Mouse (Mus musculus): ENCODE data around the gene Iqschfp.

The Iqschfp gene

GRCm38 (mm10) chr3:68596938-68597337 is 704.9 kb downstream of the Iqschfp start:
- DNase-seq (ENCODE audit: low spot score): no peak

GRCm38 (mm10) chr3:68602891-68603290 is 710.9 kb downstream of the Iqschfp start:
- no peak for DNase-seq (ENCODE audit: low spot score)

DNA sequence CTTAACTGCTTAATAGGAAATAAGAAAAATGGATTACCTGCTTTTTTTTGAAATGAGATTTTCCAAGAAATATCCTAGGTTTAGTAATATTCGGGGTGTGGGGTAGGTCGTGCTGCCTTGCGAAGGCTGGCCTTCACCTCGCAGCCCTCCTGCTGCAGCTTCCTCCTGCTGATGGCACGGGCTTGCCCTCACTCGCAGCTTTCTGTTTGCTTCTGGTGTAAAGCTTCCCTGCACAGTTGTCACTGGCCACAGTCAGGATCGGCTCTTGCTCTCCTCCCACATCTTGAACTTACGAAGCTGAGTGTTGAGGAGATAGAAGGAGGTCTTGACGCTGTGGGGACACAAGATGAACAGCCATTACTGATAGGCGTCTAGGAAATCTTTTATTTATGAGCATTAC is 712.4 kb downstream of the Iqschfp start:
- DNase-seq (ENCODE audit: low spot score): no peak

DNA sequence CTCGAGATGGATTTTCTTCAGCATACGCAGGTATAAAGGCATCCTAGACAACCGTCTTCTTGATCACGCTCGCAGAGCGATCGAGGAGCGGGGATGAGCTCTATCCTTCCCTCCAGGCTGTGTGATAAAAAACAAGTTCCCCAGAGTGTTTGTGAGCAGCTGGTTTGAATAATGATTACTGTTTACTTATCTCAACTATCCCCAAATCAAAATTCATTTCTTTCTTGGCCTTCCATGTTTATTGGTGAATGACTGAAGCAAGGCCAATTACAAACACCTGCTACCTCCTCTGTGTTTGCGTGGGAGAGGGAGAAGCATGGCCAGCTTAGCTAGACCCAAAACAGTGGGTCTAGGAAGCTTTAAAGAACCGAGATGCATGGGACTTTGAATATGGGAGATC is 712.9 kb downstream of the Iqschfp start:
- no peak for DNase-seq (ENCODE audit: low spot score)

- no peak for DNase-seq (ENCODE audit: low spot score)
These were observed 714.0 kb downstream of the Iqschfp start for GRCm38 (mm10) chr3:68605942-68606603.

GRCm38 (mm10) chr3:68606730-68607129 is 714.7 kb downstream of the Iqschfp start:
- no peak for DNase-seq (ENCODE audit: low spot score)

DNA sequence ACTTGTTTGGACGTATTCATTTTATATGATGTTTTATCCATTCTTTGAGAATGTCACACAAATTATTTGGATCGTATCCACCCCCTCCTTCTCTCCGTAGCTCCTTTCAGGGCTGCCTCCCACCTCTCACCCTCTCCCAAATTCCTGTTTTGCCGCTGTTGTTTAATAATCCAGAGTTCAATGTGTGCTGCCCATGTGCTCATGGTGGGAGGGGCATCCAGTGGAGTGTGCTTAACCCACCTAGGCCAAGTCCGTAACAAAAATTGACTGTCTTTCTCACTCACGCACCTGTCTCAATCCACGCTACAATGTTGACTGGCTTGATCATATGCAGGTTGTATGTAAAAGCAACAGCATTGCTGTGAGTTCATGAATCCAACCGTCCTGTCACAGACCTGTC is 715.3 kb downstream of the Iqschfp start:
- no peak for DNase-seq (ENCODE audit: low spot score)

DNA sequence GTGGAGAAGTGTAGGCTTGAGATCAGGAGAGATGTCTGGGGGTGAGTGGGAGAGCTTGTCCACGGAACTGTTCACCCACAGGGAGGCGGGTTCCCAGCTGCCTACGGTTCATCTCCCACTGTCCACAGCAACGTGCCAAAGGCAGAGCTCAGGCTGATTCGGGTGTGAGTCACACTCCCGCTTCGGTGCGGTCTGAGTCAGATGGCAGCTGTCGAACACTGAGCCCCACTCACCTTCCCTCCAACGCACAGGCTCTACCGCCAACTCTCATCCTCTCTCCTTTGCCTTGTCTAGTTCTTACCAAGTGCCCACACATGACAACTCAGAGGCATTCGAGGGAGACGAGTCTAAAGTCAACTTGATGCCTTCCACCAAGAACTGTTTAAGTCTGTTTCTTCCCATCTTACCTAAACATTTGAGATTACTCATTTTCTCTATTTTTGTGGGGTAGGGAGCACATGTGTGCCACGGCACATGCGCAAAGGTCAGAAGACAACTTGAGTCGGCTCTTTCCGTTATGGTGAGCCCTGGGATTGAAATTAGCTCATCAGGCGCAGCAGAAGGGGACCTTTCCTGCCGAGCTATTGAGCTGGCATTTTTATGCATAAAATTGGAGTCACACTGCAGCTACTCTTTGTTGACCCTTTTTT is 716.9 kb downstream of the Iqschfp start:
- no peak for DNase-seq (ENCODE audit: low spot score)

- no peak for DNase-seq (ENCODE audit: low spot score)
These were observed 718.0 kb downstream of the Iqschfp start for GRCm38 (mm10) chr3:68610011-68610410.

GRCm38 (mm10) chr3:68610598-68611261 is 718.7 kb downstream of the Iqschfp start:
- DNase-seq (ENCODE audit: low spot score): no peak

- DNase-seq (ENCODE audit: low spot score): no peak
These were observed 723.2 kb downstream of the Iqschfp start for GRCm38 (mm10) chr3:68615042-68615810.

GRCm38 (mm10) chr3:68616363-68616762 is 724.3 kb downstream of the Iqschfp start:
- DNase-seq (ENCODE audit: low spot score): no peak

- no peak for DNase-seq (ENCODE audit: low spot score)
These were observed 725.7 kb downstream of the Iqschfp start for GRCm38 (mm10) chr3:68617708-68618107.

- no peak for DNase-seq (ENCODE audit: low spot score)
These were observed 727.1 kb downstream of the Iqschfp start for GRCm38 (mm10) chr3:68619097-68619496.

DNA sequence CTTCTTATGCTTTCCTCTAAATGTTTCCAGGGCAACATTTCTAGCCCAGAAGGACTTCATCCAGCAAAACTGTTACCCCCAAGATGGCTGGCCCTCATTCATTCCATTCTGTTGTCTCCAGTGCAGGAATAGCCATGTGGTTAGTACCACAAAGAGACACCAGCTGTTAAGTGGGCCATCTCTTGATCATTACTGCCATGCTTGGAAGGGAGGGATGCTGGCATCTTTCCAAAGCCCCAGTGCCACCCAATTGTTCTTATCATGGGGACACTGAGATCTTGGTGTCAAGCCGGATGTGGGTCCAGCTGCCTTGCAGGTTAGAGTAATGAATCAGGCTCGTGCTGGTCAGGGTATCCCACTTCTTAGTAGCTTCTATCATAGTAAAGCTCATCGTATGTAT is 729.9 kb downstream of the Iqschfp start:
- DNase-seq (ENCODE audit: low spot score): no peak

- no peak for DNase-seq (ENCODE audit: low spot score)
These were observed 731.0 kb downstream of the Iqschfp start for GRCm38 (mm10) chr3:68623036-68623435.

- DNase-seq (ENCODE audit: low spot score): no peak
These were observed 732.4 kb downstream of the Iqschfp start for GRCm38 (mm10) chr3:68624471-68624870.

GRCm38 (mm10) chr3:68630261-68630660 is 738.2 kb downstream of the Iqschfp start:
- no peak for DNase-seq (ENCODE audit: low spot score)

GRCm38 (mm10) chr3:68630821-68631220 is 738.8 kb downstream of the Iqschfp start:
- DNase-seq (ENCODE audit: low spot score): no peak

- no peak for DNase-seq (ENCODE audit: low spot score)
These were observed 740.7 kb downstream of the Iqschfp start for GRCm38 (mm10) chr3:68632714-68633113.

DNA sequence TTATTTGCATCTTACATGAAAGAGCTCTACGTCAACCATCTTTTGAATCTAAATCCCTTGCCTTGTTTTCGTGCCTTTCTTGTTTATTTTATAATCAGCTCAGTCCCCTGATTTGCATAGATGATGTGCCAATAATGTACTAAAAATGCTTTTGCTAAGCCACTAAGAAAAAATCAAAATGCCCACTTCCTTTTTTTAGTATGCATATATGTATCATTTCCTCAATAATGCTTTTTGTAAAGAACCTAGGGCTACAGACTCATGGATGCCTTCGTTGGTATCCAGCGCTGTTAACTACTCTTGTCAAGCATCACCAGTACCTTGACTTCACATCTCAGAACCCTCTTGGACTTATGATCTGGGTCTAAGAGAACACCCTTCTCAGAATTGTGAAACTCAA is 741.5 kb downstream of the Iqschfp start:
- no peak for DNase-seq (ENCODE audit: low spot score)

- no peak for DNase-seq (ENCODE audit: low spot score)
These were observed 745.9 kb downstream of the Iqschfp start for GRCm38 (mm10) chr3:68637960-68638359.

DNA sequence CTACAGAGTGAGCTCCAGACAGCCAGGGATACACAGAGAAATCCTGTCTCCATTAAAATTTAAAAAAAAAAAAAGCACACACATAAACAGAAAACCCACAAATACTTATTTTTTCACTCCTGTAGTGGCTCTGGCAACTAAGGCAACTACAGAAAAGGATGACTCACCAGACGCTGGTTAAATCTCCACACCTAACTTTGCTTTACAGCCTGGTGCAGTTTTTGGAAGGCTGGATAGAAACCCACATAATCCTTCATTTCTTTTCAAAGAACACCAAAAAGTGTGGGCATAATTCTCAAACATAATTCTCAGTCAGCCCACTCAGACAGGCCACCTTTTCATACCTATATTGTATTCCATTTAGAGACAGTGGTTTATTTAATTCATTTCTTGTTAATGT is 746.7 kb downstream of the Iqschfp start:
- DNase-seq (ENCODE audit: low spot score): no peak
